Mouse (Mus musculus): ENCODE results near the gene Cd164l2. TPM values are rescaled to one million over a fixed set of nuclear protein-coding genes. Genes with fewer than 3 reads are reported as not detected.
A peak's percentile ranks its signal among the peaks of the same experiment; 100 is the strongest.

The Cd164l2 gene
- polyA plus RNA-seq, 2 experiments: 0.06 TPM; not detected in 1

DNA sequence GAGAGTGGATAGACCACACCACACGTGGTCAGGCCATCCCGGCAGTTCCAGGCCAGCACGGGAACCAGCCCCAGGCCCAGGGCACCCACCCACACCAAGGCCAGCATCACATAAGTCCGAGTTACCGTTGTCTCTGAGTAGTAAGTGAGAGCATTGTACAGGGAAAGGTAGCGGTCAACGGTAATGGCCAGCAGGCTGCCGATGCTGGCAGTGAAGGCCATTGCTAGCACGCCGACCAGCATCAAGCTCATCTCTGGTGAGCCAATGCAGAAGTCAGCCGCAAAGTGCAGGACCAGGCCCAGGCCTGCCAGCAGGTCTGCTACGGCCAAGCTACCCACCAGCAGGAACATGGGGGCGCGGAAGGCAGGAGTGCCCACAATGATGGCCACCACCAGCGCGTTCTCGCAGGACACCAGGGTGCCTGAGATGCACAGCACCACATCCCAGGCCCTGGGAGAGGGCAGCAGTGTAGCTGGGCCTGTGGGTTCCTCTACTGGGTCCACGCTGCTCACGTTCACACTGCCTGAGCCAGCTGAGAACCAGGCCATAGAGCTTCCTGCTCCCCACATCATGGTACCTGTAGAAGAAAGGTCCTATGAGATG, 1.0 kb upstream of the Cd164l2 start:
- H3K9ac ChIP-seq (replicated peaks): no peak overlapping the region
- no peak for DNase-seq (ENCODE audit: low read depth in 3 of 3, low spot score in 3 of 3)
- H3K27ac ChIP-seq: no peak overlapping the region
- no peak for ATAC-seq (ENCODE audit: insufficient read depth)
- no peak for TF ChIP-seq EP300 (IDR thresholded peaks at IDR 0.05; ENCODE audit: low read depth)
- no peak for TF ChIP-seq CTCF (IDR thresholded peaks at IDR 0.05; ENCODE audit: low read depth)
- WGBS (ENCODE audit: insufficient replicate concordance): 84% methylated on average over 19 of the region's 19 CpGs
- H3K36me3 ChIP-seq (replicated peaks; ENCODE audit: control insufficient read depth, insufficient read depth, low read depth): no peaks in the 10 kb centered on the region
- H3K27me3 ChIP-seq (ENCODE audit: control insufficient read depth, insufficient read depth, low read length): peaks cover 35% of the 10 kb centered on the region
- H3K9me3 ChIP-seq (ENCODE audit: control insufficient read depth, low read length): no peaks in the 10 kb centered on the region
- H3K4me3 ChIP-seq (ENCODE audit: insufficient read depth in 1 of 2, low read depth in 2 of 2, low read length in 2 of 2): no peak overlapping the region
- H3K4me1 ChIP-seq (replicated peaks; ENCODE audit: control insufficient read depth in 2 of 2, insufficient read depth in 2 of 2, low read length in 1 of 2): peaks cover 0 to 5% of the 10 kb centered on the region in 2 experiments; a peak in 2 of 4 replicates
- H3K4me2 ChIP-seq (ENCODE audit: low read depth): no peak overlapping the region

DNA sequence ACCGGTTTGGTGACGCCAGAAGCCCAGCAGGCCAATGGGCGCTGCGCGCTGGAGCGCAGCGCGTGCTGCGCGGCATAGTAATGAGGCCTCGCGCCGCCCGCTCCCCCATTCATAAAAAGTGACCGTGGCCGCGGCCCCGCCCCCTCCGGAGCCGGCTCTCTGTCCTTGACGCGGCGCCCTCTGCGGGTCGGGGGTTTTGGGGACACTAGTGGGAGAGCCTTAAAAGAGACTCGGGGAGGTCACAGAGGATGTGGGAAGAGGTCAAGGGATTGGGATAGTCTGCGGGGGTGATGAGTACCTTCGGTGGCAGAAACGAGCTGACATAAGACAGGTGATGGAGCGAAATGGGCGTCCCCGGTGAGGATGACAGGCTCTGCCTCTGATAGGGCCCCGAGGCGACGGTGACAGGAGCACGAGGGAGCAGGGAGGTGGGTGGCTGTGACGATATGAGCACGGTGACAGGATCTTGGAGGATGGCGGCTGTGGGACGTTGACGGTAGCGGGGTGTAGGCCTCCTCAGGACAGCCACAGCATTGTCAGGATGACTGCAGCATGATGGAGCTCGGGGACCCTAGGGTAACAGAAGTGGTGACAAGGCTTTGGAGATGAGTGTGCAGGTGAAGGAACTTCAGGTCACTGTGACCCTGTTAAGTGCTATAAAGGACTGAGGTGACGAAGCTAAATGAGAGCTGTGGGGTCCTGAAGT, 784 bp downstream of the Cd164l2 start:
- Histone ChIP-seq H3K9me3 (ENCODE audit: control insufficient read depth, low read length) (no peaks in the 10 kb centered on the region), H3K4me3 (ENCODE audit: insufficient read depth in 1 of 2, low read depth in 2 of 2, low read length in 2 of 2) (peak overlapping the region in 1 of 2 experiments; percentile 54; a peak in 2 of 4 replicates), H3K4me2 (ENCODE audit: low read depth) (peak overlapping the region; percentile 77), H3K9ac (replicated peaks) (no peak overlapping the region), H3K36me3 (replicated peaks; ENCODE audit: control insufficient read depth, insufficient read depth, low read depth) (no peaks in the 10 kb centered on the region), H3K27me3 (ENCODE audit: control insufficient read depth, insufficient read depth, low read length) (peaks cover 35% of the 10 kb centered on the region), H3K4me1 (replicated peaks; ENCODE audit: control insufficient read depth in 2 of 2, insufficient read depth in 2 of 2, low read length in 1 of 2) (peaks cover 0 to 5% of the 10 kb centered on the region in 2 experiments; a peak in 2 of 4 replicates), H3K27ac (no peak overlapping the region)
- WGBS (ENCODE audit: insufficient replicate concordance): 3% methylated on average over 44 of the region's 44 CpGs
- TF ChIP-seq EP300 (IDR thresholded peaks at IDR 0.05; ENCODE audit: low read depth) (no peak), CTCF (IDR thresholded peaks at IDR 0.05; ENCODE audit: low read depth) (peak; percentile 22; the same call in 1 of the 2 replicates)
- peak; percentile 80 for ATAC-seq (ENCODE audit: insufficient read depth)
- DNase-seq (ENCODE audit: low read depth in 3 of 3, low spot score in 3 of 3): peak; percentile 51 to 53 (median 52)

DNA sequence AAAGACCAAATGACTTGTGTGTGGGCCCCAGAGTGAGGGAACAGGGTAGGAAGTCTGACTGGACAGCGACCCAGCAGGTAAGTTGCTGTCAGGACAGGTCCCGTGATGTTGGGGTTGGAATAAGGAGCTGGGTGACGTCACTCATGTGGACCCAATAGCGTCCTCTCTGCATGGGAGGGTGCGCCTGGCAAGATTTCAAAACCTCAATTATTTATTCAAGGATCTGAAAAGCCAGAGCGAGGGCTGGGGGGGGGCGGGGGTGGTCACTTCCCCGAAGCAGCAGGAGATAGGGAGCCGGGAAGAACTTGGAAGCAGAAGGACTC, 1.3 kb downstream of the Cd164l2 start:
- Histone ChIP-seq H3K27me3 (ENCODE audit: control insufficient read depth, insufficient read depth, low read length) (peaks cover 35% of the 10 kb centered on the region), H3K4me2 (ENCODE audit: low read depth) (0 out of 2 replicates have a peak overlapping the region, but pooled peaks have one; percentile 12)
- ATAC-seq (ENCODE audit: insufficient read depth): no peak

DNA sequence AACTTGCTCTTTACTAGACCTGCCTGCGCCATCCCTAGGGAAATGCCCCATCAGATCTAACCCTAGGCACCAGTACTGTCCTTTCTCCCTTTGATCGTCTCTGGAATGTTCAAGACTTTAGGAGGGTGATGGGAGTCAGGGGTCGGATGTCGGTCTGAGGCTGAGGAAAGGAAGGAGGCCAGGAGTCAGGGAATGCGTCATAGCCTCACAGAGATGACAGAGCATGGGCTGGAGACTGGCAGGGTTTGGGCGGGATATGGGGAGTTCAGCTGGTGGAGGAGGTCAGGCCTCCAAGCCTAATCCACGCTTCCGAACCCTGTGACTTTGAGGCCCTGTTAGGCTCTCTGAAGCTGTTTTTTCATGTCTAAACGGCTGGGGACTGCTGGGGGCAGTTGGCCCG, 1.7 kb downstream of the Cd164l2 start:
- H3K36me3 ChIP-seq (replicated peaks; ENCODE audit: control insufficient read depth, insufficient read depth, low read depth): no peaks in the 10 kb centered on the region
- 31% methylated on average over 10 of the region's 10 CpGs for WGBS (ENCODE audit: insufficient replicate concordance)
- H3K4me3 ChIP-seq (ENCODE audit: insufficient read depth in 1 of 2, low read depth in 2 of 2, low read length in 2 of 2): no peak overlapping the region
- peaks cover 35% of the 10 kb centered on the region for H3K27me3 ChIP-seq (ENCODE audit: control insufficient read depth, insufficient read depth, low read length)
- no peak overlapping the region for H3K27ac ChIP-seq
- no peak overlapping the region for H3K9ac ChIP-seq (replicated peaks)
- H3K4me2 ChIP-seq (ENCODE audit: low read depth): no peak overlapping the region
- no peak for TF ChIP-seq CTCF (IDR thresholded peaks at IDR 0.05; ENCODE audit: low read depth)
- peaks cover 0 to 5% of the 10 kb centered on the region in 2 experiments; a peak in 2 of 4 replicates for H3K4me1 ChIP-seq (replicated peaks; ENCODE audit: control insufficient read depth in 2 of 2, insufficient read depth in 2 of 2, low read length in 1 of 2)
- no peaks in the 10 kb centered on the region for H3K9me3 ChIP-seq (ENCODE audit: control insufficient read depth, low read length)
- ATAC-seq (ENCODE audit: insufficient read depth) (no peak), DNase-seq (ENCODE audit: low read depth in 3 of 3, low spot score in 3 of 3) (no peak)

More for the DNA sequence above, 1.3 kb downstream of the Cd164l2 start:
- TF ChIP-seq EP300 (IDR thresholded peaks at IDR 0.05; ENCODE audit: low read depth): no peak
- no peak for TF ChIP-seq CTCF (IDR thresholded peaks at IDR 0.05; ENCODE audit: low read depth)
- H3K4me1 ChIP-seq (replicated peaks; ENCODE audit: control insufficient read depth in 2 of 2, insufficient read depth in 2 of 2, low read length in 1 of 2): peaks cover 0 to 5% of the 10 kb centered on the region in 2 experiments; a peak in 2 of 4 replicates
- no peaks in the 10 kb centered on the region for H3K9me3 ChIP-seq (ENCODE audit: control insufficient read depth, low read length)
- no peak overlapping the region for H3K4me3 ChIP-seq (ENCODE audit: insufficient read depth in 1 of 2, low read depth in 2 of 2, low read length in 2 of 2)
- H3K27ac ChIP-seq: no peak overlapping the region
- 6% methylated on average over 9 of the region's 9 CpGs for WGBS (ENCODE audit: insufficient replicate concordance)
- DNase-seq (ENCODE audit: low read depth in 3 of 3, low spot score in 3 of 3): no peak
- no peaks in the 10 kb centered on the region for H3K36me3 ChIP-seq (replicated peaks; ENCODE audit: control insufficient read depth, insufficient read depth, low read depth)
- H3K9ac ChIP-seq (replicated peaks): no peak overlapping the region

DNA sequence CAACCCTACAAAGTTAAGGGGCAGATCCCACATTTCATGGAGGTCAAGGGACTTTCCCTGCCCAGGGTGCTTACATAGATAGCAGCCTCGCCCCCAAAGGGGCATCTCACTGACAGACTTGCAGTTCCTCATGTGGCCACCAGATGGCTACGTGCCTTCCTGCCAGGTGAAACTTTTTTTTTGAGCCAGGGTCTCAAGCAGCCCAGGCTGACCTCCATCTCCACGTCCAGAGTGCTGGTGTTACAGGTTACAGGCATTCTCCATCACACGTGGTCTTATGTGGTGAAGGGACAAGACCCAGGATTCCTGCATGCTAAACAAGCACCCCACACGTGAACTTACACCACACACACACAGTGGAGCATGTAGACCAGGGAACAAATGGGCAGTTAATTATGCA, 5.7 kb downstream of the Cd164l2 start:
- peaks cover 33% of the 10 kb centered on the region for H3K27me3 ChIP-seq (ENCODE audit: control insufficient read depth, insufficient read depth, low read length)
- ATAC-seq (ENCODE audit: insufficient read depth): no peak
- no peaks in the 10 kb centered on the region for H3K36me3 ChIP-seq (replicated peaks; ENCODE audit: control insufficient read depth, insufficient read depth, low read depth)
- H3K9ac ChIP-seq (replicated peaks): no peak overlapping the region
- H3K4me1 ChIP-seq (replicated peaks; ENCODE audit: control insufficient read depth in 2 of 2, insufficient read depth in 2 of 2, low read length in 1 of 2): peaks cover 0 to 4% of the 10 kb centered on the region in 2 experiments; a peak in 2 of 4 replicates
- H3K4me3 ChIP-seq (ENCODE audit: insufficient read depth in 1 of 2, low read depth in 2 of 2, low read length in 2 of 2): no peak overlapping the region
- no peak overlapping the region for H3K4me2 ChIP-seq (ENCODE audit: low read depth)
- no peak for DNase-seq (ENCODE audit: low read depth in 3 of 3, low spot score in 3 of 3)
- TF ChIP-seq EP300 (IDR thresholded peaks at IDR 0.05; ENCODE audit: low read depth) (no peak), CTCF (IDR thresholded peaks at IDR 0.05; ENCODE audit: low read depth) (peak; percentile 99)
- no peak overlapping the region for H3K27ac ChIP-seq
- WGBS (ENCODE audit: insufficient replicate concordance): 5% methylated on average over 5 of the region's 5 CpGs
- no peaks in the 10 kb centered on the region for H3K9me3 ChIP-seq (ENCODE audit: control insufficient read depth, low read length)

Data from liver, embryonic 14.5 days (tissue).